Mouse (Mus musculus) forelimb bud, embryonic 11.5 days (tissue): ENCODE measurements at regions not wholly inside any gene's neighbourhood (a gene's known extent, or its start where the extent isn't known, plus 50 kb on each side); places are given as distances from the start of the nearest gene placed in this dataset.

Experiments used
- DNase-seq: peaks from one replicate; pipeline ENCODE4 v3.0.0-alpha.2; 2012; ENCODE audit warnings: low read depth, low spot score

DNA sequence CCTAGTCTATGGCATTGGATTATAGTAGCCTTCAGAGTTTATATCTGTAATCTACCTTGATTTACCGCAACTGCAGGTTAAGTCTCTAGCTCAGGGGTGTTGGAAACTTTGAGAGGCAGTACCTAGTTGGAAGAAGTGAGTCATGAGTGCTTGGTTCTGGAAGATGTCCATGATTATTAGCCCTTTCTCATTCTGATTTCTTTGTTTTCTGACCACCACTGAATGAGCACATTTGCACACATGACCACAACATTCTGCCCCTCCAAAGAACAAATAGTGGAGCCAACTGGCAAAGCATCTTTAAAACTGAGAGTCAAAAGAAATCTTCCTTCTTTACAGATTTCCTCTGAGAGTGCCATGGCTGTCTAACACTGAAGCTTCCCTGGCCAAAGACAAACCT, 95.5 kb upstream of the Dcn start:
- no peak for DNase-seq

DNA sequence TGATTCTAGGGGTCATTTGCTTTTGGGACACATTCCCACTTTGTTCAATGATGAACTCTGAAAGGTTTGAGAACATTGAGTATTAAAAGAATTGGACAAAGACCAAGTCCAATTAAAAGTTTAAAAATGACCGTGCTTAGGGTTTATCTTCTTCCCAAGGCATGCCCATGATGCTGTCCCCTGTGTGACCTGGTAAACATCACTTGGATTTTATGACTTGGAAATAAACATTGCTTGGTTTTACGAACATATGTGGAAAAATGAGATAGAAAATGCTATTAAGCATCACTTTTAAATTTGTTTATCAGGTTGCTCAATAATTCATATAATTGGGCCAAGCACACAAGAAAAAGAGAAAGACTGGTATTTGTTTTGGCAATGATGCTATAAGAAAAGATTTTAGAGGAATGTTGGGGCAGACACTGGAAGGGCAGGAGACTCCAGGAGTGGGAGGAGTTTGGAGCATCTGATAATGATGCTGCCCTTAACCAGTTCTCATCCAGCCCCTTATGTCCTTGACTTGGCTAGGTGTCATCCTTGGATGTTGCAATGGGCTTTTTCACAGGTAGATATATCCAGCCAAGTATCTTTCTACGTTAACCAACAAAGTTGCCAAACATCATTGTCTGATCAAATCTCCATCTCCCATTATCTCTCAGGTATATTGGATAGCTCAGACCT, 92.1 kb upstream of the Dcn start:
- DNase-seq = no peak

DNA sequence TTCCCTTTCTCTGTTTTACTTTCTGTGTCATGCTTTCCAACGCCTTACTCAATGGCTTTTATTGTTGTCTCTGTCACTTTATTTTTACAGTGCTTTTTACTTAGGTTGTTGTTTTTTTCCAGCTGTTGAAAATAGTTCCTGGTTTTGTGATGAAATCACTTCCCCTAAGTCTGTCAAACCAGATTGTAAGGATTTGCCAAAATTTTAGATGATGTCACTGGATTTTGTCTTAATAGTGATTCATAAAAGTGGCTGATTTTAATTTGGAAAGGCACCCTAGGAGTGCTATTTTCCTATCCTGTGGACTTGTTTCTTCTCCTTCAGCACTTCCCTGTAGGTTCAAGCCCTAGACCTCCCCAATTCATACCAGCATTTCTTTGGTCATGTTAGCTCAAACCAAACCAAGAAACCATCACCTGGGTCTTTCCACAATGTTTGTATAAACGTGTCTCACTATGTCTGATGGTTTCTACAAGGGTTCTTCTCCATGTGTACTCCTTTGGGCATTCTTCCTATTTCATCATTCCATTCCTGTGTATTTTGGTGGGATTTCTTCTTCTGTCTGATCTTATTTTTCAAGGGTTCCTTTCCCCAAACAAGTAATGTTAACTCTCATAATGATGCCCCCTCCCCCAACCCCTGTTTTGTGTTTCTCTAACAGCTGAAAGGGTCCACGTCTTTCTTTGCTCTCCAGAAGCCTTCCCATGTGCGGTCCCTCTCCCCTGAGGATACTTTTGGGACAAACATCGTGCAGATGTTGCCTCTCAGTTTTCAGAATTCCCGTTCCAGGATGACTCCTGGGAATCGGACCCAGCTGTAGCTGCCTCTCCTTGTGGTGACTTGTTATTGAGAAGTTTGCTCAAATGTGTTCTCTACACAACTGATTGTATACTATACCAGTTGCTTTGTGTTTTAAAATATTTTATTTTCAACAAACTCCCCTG, 89.5 kb upstream of the Dcn start:
- no peak for DNase-seq

DNA sequence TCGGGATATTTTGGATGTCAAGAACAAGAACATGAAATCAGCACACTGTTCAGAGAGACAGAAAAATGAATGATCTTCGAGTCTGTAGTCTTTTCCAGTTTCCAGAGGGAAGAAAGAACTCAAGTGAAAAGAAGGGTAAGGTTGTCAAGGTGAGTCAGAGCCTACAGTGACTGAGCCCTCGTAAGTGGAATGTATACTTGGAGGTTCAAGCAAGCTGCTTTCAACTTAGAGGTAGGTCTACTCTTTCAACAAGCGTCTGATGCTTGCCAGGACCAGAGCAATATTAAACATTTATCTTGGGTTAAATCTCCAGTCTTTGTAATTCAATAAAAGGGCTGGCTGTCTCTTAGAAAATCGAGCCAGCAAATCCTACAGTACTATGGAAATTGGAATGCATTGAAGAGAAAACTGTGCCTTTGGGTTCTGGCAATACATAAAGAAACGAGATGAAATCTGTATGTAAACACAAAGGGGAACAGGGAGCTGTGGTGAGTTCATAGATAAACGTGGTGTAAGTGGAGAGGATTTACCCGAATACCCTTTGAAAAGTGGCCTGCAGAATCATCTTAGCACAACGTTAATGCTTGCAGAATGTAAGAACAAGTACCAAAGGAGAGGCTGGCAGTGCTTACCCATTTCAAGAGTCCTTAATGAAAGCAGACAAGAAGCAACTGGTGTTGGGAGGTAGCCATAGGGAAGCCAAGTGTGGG, 82.2 kb upstream of the Dcn start:
- no peak for DNase-seq

DNA sequence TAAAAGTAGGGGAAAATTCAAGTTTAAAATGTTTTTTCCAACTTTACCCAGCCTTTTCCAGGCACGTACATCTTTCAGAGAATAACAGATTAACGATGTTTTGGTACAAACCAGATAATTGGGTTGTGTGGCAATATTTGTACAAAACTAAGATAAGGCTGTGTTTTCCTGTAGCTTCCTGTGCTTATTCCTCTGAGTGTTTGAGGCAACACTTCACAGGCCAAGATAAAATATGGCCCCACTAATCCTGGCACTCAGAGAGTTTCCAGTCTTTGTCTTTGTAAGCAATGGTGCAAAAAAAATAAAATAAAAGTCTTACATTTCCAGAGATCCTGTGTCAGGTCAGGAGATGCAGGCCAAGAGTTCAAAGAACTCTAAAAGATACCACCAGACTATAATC, 81.5 kb upstream of the Dcn start:
- DNase-seq = no peak

DNA sequence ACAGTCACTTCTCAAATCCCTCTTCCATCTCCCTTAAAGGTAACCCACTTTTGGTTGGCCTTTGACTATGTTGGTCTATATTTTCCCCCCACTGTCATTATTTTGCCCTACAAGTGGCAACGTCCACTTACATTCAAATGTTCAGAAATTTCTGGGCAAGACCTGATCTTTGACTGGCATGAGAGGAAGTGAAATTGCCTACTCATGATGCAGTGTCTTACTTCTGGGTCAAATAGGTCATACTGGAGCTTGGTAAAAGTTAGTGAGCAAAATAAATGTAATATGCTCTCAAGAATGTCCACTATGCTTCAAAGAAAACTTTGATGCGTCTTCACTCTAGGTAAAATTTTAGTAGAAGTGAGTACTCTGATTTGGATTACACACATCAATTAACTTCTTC, 76.9 kb upstream of the Dcn start:
- no peak for DNase-seq

DNA sequence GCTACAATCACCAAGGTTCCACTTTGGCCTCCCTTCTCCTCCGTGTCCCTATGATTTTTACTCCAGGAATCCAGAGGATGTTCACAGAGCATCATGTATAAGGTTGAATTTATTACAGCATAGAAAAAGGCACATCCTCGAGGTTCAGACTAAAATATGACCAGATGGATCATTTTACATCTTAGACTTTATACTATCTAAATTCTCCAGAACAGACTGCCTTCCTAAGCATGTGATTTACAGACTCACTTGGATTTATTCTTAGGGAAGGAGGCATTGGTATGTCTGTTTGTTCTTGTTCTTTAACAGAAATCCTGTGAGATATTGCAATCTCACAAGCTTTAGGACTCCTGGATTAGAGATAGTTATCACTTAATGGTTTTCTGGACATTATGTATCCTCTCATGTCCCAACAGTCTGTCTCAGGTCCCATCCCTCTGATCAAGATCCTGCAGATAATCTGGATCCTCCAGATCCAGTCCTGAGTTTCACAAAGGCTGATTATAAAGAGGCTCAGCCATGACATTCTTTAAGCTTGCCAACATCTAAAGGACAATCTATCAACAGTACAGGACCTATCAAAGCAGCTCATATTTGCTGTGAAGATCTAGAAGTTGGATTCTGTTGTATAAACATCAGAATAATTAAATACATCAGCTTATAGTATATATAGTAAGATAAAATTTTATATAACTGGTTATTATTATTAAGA, 75.2 kb upstream of the Dcn start:
- no peak for DNase-seq

DNA sequence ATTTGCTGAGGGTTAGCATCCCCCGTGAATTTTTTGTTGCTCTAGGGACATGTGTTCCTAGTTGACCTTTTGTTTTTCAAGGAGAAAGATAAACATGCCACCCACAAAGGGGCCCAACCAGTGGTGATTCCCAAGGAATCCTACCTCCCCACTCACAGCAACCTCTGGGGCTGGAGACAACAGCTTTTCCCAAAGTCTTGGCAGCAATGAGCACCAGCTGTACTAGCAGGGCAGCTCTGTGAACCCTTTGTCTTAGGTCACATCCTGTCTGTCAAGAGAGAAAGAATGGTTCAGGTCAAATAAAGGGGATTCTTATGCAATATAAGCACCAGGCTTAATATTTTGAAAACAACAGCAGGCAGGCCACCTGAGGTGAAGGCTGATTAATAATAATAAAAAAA, 70.2 kb upstream of the Dcn start:
- no peak for DNase-seq

DNA sequence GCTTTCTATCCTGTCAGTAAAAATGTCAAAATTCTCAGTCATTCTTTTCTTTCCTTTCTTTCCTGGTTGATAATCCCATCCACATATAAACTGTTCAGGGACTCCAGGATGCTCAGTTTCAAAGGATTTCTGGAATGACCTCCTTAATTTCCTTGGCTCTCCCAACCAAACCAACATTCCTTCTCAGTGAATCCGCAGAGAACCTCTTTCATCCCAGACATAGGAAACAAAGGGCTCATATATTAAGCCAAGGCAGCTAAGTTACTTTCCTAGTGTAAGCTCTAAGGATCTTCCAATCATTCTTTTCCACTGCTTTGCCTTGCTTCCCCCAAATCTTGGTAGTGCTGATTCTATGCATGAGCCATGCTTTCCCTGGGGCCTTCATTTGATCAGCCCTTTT, 69.5 kb upstream of the Dcn start:
- DNase-seq = no peak

DNA sequence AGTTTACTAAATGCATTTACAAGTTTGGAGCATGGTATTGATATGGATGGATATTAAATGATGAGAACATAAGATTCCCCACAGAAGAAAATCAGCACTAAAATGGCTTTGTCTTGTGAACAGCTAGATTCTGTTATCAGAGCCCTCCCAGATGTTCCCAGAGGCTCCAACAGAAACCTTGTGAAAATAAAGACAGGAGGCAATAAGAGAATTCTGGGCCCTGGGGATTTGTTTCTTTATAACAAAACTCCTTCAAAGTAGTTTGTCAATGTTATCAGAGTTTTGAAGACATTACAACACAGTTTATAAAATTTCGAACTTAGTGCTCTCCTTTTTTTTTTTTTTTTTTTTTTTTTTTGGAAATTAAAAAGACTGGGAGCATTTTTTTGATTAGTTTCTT, 56.8 kb upstream of the Dcn start:
- no peak for DNase-seq

DNA sequence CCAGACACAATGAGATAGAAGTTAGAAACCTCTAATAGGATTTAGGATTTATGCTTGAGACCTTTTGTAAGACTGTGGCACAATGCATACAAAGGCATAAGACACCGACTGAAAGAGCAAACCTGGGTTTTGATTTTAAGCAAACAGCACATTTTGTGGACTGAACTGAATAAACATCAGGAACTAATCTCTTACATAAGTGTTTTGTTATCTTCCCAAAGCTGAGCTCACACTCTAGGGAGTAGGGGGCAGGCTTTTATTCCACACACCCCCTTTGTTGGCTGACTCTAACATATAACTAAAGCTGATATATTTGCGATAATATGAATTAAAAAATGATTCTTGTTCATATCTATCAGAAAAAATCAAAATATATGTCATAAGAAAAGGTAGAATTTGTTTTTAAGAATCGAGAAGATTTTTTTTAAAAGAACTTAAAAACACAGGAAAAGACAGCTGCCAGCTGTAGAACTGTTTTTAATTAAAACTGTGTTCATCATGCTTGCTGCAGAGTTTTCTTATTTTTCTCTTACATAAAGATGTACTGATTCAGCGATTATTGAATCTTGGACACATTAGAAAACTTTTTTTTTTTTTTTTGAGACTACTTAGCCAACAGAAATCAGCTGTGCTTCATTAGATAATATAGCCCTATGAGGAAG, 56.2 kb upstream of the Dcn start:
- DNase-seq = no peak
